Mouse (Mus musculus) thymus, adult 2 months (tissue): ENCODE data around the gene Vamp8.

ENCODE experiments used
- CTCF ChIP-seq: fragments of 200-500 bp; IDR thresholded peaks from 2 replicates; pipeline ENCODE4 v1.5.1; 2012; ENCODE audit warnings: mild to moderate bottlenecking, control low read depth, low read length, moderate library complexity, borderline replicate concordance; ENCODE audit not compliant: control insufficient read depth, poor library complexity, insufficient read depth; ENCODE audit errors: extremely low read depth
- POLR2A ChIP-seq: fragments of 200-500 bp; IDR thresholded peaks from 2 replicates; pipeline ENCODE4 v1.6.1; 2012; ENCODE audit warnings: mild to moderate bottlenecking, low read length, control low read depth, moderate library complexity; ENCODE audit not compliant: control insufficient read depth, poor library complexity, insufficient read depth; ENCODE audit errors: extremely low read depth

DNA sequence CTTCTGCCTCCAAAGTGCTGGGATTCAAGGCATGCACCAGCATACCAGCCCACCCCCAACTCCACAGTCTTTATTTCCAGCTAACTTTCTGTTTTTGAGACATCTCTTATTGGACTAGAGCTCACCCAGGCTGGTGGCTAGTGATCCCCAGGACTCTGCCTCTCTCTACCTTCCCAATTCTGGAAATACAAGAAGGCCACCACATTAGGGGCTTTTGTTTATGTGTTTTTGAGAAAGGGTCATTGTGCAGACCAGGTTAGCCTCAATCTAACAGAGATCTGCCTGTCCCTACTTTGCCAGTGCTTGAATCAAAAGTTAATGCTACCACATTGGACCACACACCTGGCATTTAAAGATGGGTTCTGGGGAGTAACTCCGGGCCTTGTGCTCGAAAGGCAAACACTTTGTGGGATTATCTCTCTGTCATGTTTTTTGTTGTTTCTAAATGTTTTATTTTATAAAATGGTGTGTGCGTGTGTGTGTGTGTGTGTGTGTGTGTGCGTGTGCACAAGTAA is 23.0 kb downstream of the Vamp8 start:
- TF ChIP-seq CTCF (no peak), POLR2A (no peak)
